Mouse (Mus musculus): Measurements from ENCODE around the gene Olfr1290.

The Olfr1290 gene

DNA sequence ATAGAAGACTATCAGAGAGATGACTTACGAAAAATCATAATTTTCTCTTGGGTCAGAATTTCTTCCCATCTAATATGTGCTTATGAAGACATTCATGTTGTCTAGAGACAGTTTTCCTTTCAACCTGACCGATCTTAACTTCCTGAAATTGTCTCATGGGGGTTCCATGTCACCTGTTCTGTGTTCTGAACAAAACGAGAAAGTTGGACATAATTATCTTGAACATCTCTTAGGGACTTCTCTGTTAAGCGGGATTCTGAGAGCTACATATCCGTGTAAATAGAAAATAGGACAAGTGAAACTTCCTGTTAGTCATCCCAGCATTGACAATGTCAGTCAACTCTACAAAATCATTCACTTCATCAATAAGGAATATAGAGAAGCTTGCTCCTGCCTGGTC, at the start of gene Olfr1290:
Olfr1290 (minus strand) TSS at position 101 of the 400 bp plus-strand sequence.
- DNase-seq (ENCODE audit: low read depth, low spot score) = no peak

DNA sequence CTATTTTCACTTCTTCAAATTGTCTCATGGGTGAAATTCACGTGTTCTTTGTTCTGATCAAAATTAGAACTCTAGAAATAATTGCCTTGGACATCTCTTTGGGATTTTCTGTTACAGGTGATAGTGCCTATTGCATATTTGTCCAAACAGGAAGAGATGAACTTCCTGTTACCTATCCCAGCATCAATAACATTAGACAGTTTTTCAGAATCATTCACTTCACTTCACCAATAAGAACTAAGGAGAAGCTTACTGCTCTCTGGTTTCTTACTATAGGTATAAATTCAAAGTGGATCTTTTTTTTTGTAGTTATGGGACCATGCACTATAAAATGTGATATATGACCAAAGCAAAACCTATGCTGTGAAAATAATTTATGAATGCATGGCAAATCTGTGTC, 46.6 kb upstream of the Olfr1290 start, which contains the start of gene Olfr1294:
Olfr1294 (minus strand) TSS at position 101 of the 400 bp plus-strand sequence.
- no peak for DNase-seq (ENCODE audit: low read depth, low spot score)

GRCm38 (mm10) chr2:111524903-111525302, 31.3 kb upstream of the Olfr1290 start, which contains the start of gene Olfr1293-ps:
Gene Olfr1293-ps (plus strand): TSS chr2:111525203.
- no peak for DNase-seq (ENCODE audit: low read depth, low spot score)

DNA sequence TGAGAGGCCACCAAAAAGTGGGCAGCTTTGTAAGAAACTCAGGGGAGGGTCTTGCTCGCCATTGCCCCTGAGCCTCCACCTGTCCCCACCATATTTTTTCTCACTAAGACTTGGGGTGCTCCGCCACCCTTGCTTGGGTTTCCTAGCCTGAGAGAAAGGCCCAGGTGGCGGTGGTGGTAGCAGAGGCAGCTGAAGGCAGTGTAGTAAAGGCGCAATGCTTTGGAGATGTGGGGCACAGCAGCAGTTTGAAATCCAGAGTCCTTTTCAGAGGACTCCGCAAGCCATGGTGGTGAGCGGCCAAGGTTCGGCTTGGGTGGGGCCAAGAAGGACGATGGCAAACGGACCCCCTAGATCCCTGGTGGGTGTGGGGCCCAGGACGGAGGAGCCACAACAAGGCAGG, 23.8 kb upstream of the Olfr1290 start:
- no peak for DNase-seq (ENCODE audit: low read depth, low spot score)

- no peak for DNase-seq (ENCODE audit: low read depth, low spot score)
Measured at GRCm38 (mm10) chr2:111496880-111497279, 3.3 kb upstream of the Olfr1290 start, which contains the start of gene Olfr1291-ps1. Gene Olfr1291-ps1 (plus strand): TSS chr2:111497180.

DNA sequence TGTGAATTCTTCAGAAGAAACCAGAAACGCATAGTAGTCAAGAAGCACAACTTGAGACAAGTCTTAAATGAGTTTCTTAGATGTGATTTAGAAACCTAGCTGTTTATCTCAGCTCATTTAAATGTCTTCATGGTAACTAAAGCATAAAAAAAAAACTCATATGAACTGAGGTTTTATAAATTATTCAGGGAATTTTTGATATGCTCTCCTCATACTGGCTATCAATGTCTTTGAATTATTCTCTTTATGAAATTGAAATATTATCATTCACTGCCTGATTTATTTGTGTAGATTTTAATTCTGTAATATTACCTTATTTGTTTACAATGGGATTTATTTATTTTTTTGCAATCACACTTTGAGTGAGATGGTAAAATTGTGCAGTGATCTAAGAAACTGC, 13.1 kb downstream of the Olfr1290 start, which contains the start of gene Olfr1289:
Olfr1289 (plus strand) TSS at position 301 of the 400 bp plus-strand sequence.
- DNase-seq (ENCODE audit: low read depth, low spot score) = no peak

DNA sequence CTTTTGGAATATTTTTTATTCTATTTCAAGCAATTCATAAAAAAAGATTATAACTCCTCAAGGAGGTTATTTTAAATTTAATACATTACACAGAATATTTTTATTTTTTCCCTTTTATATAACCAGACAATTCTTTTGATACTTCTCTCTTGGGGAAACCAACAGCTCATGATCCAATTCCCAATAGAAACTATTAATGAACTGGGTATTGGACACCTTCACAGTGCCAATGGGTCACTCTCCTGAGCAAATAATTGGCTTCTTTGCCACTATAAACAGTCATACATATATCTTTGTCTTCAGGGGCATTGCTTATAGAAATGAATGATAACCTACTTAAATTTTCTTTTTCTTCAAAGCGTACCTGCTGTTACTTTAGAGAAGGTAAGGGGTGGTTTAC, 19.8 kb downstream of the Olfr1290 start, which contains the start of gene Olfr1288:
Olfr1288 (plus strand) TSS at position 301 of the 400 bp plus-strand sequence.
- no peak for DNase-seq (ENCODE audit: low read depth, low spot score)

- no peak for DNase-seq (ENCODE audit: low read depth, low spot score)
Measured at GRCm38 (mm10) chr2:111448842-111449241, 44.8 kb downstream of the Olfr1290 start, which contains the start of gene Olfr1287. Gene Olfr1287 (plus strand): TSS chr2:111449142.
